Mouse (Mus musculus) liver, adult 2 months (tissue): Measurements from ENCODE around the gene Grin2c.

Source experiments
- CTCF ChIP-seq: fragments of 200-500 bp; IDR thresholded peaks from 2 replicates; pipeline ENCODE4 v1.5.1; 2011; ENCODE audit warnings: low read depth, low read length, control low read depth
- POLR2A ChIP-seq: fragments of 200-500 bp; IDR thresholded peaks from 2 replicates; pipeline ENCODE4 v1.6.1; 2011; ENCODE audit warnings: low read length, control low read depth; ENCODE audit not compliant: insufficient read depth; ENCODE audit errors: extremely low read depth

GRCm38 (mm10) chr11:115223877-115224276 is 43.2 kb downstream of the Grin2c start:
- TF ChIP-seq CTCF (no peak), POLR2A (no peak)
